17 mouse cellular contexts compared by ENCODE assay signal in genomic region chr6:121494319-121494718, GRCm38 (mm10). TPM values are rescaled to one million over a fixed set of nuclear protein-coding genes. Genes with fewer than 3 reads are reported as not detected.
"Had no signal": no experiment of that assay in that cellular context is flagged by ENCODE, and none has a peak within 500 bp of the region (broad histone marks: within the 10 kb centered on the region; RNA-seq: fewer than 3 reads in every experiment).

No protein-coding gene starts in this region.

- H3K9me3 ChIP-seq: limb, embryonic 15.5 days; liver, embryonic 12.5 days; lung, embryonic 15.5 days; megakaryocyte, embryonic 14.5 days; midbrain, embryonic 12.5 days; neural tube, embryonic 13.5 days had no signal

- H3K4me3 ChIP-seq: limb, embryonic 15.5 days; liver, embryonic 12.5 days; lung, embryonic 15.5 days; megakaryocyte, embryonic 14.5 days; midbrain, embryonic 12.5 days; neural tube, embryonic 13.5 days had no signal

- ATAC-seq: liver, embryonic 12.5 days had no signal

- H3K4me2 ChIP-seq: limb, embryonic 15.5 days; liver, embryonic 12.5 days; lung, embryonic 15.5 days; midbrain, embryonic 12.5 days; neural tube, embryonic 13.5 days had no signal

- H3K36me3 ChIP-seq: limb, embryonic 15.5 days; liver, embryonic 12.5 days; lung, embryonic 15.5 days; midbrain, embryonic 12.5 days; neural tube, embryonic 13.5 days had no signal

- H3K27ac ChIP-seq: kidney, postnatal 0 days; limb, embryonic 15.5 days; liver, embryonic 12.5 days; lung, embryonic 15.5 days; macrophage; midbrain, embryonic 12.5 days; neural tube, embryonic 13.5 days had no signal

- H3K9ac ChIP-seq: limb, embryonic 15.5 days; liver, embryonic 12.5 days; lung, embryonic 15.5 days; midbrain, embryonic 12.5 days; neural tube, embryonic 13.5 days had no signal

- H3K27me3 ChIP-seq: limb, embryonic 15.5 days; liver, embryonic 12.5 days; lung, embryonic 15.5 days; megakaryocyte, embryonic 14.5 days; midbrain, embryonic 12.5 days; neural tube, embryonic 13.5 days had no signal

- H3K4me1 ChIP-seq: limb, embryonic 15.5 days; liver, embryonic 12.5 days; lung, embryonic 15.5 days; megakaryocyte, embryonic 14.5 days had no signal

- DNase-seq: kidney, adult 9 months; kidney, postnatal 36 days; layer of hippocampus, adult 9-11 months; layer of hippocampus, postnatal 36 days; lung, postnatal 14 days; right cerebral cortex, postnatal 14 days; thymus, postnatal 4 days had no signal

RNA-seq across cellular contexts. Expression of gene Iqsec3, which starts 20.8 kb away (rescaled TPM):
- total RNA-seq: monocyte, adult 5-6 weeks had no signal
- polyA plus RNA-seq: liver, embryonic 12.5 days; liver, embryonic 16.5 days; macrophage had no signal
